Comparison of ENCODE assay signal across 17 mouse cellular contexts in the genomic region with DNA sequence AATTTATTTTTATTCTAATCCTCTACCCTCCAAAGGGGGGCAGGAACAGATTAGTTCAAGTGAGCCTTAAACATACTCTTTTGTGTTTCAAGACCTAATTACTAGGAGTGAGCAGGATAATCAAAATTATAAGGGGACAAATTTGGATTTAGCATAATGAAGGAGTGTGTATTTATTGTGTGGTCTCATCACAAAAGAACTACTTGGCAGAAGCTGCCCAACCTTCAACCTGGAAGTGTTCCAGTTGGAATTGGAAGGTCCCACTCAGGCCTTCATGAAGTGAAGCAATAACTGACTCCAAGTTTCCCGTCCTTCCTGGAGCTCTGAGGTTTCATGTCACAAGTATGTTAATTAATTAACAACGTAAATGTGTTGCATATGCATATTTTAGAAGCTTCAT.
DNase-seq lines count a peak whose midpoint lies in the region; ATAC-seq and TF ChIP-seq lines count a peak whose summit lies in the region.
"Had no signal": no experiment of that assay in that cellular context is flagged by ENCODE, and none has a peak within 500 bp of the region (broad histone marks: within the 10 kb centered on the region; RNA-seq: fewer than 3 reads in every experiment).

No protein-coding gene starts in this region.

- peak; percentile 7 for DNase-seq in gastrocnemius, adult 18-20 months (ENCODE audit: low spot score)
- no peak for DNase-seq in gastrocnemius, adult 8-10 months (ENCODE audit: low spot score in 2 of 2)
- peak; percentile 2 for DNase-seq in layer of hippocampus, adult 9-11 months
- no peak for DNase-seq in layer of hippocampus, adult 9-10 months (ENCODE audit: low spot score)
- peak; percentile 56 for DNase-seq in adrenal gland, postnatal 14 days
- DNase-seq in heart, postnatal 4 days, result peak; percentile 7
- DNase-seq: cerebellum, adult 8-10 months; right cerebral cortex, postnatal 4 days; thymus, adult 2 months had no signal

- H3K9ac ChIP-seq in intestine, postnatal 0 days (ENCODE audit: low read depth, low read length), result no peak overlapping the region
- H3K9ac ChIP-seq: embryonic facial prominence, embryonic 15.5 days; liver, embryonic 12.5 days; neural tube, embryonic 13.5 days had no signal

- H3K4me3 ChIP-seq in intestine, postnatal 0 days (ENCODE audit: low read depth, low read length), result no peak overlapping the region
- H3K4me3 ChIP-seq: embryonic facial prominence, embryonic 15.5 days; liver, embryonic 12.5 days; megakaryocyte, embryonic 14.5 days; neural tube, embryonic 13.5 days had no signal

- no peaks in the 10 kb centered on the region for H3K27me3 ChIP-seq in intestine, postnatal 0 days (replicated peaks; ENCODE audit: control insufficient read depth, insufficient read depth, low read length)
- H3K27me3 ChIP-seq: embryonic facial prominence, embryonic 15.5 days; liver, embryonic 12.5 days; megakaryocyte, embryonic 14.5 days; neural tube, embryonic 13.5 days had no signal

- ATAC-seq in intestine, postnatal 0 days, result no peak
- ATAC-seq: inflammation-experienced regulatory T-cells, adult 6 months; liver, embryonic 12.5 days; lung, postnatal 0 days had no signal

- WGBS in intestine, postnatal 0 days, result 49% methylated on average over 2 of the region's 2 CpGs

- no peak for TF ChIP-seq CTCF in intestine, postnatal 0 days (IDR thresholded peaks at IDR 0.05; ENCODE audit: low read depth)

- H3K4me1 ChIP-seq in intestine, postnatal 0 days (replicated peaks; ENCODE audit: control insufficient read depth, insufficient read depth, low read length), result no peaks in the 10 kb centered on the region
- H3K4me1 ChIP-seq: embryonic facial prominence, embryonic 15.5 days; liver, embryonic 12.5 days; megakaryocyte, embryonic 14.5 days; neural tube, embryonic 13.5 days had no signal

- H3K9me3 ChIP-seq in intestine, postnatal 0 days (ENCODE audit: control insufficient read depth), result no peaks in the 10 kb centered on the region
- H3K9me3 ChIP-seq: embryonic facial prominence, embryonic 15.5 days; G1E; liver, embryonic 12.5 days; neural tube, embryonic 13.5 days had no signal

- no peaks in the 10 kb centered on the region for H3K36me3 ChIP-seq in intestine, postnatal 0 days (ENCODE audit: control insufficient read depth, insufficient read depth)
- H3K36me3 ChIP-seq: embryonic facial prominence, embryonic 15.5 days; G1E; liver, embryonic 12.5 days; neural tube, embryonic 13.5 days had no signal

- no peak overlapping the region for H3K4me2 ChIP-seq in intestine, postnatal 0 days (replicated peaks; ENCODE audit: low read depth)
- H3K4me2 ChIP-seq: embryonic facial prominence, embryonic 15.5 days; liver, embryonic 12.5 days; neural tube, embryonic 13.5 days had no signal

- H3K27ac ChIP-seq in intestine, postnatal 0 days (ENCODE audit: low read depth, low read length), result no peak overlapping the region
- H3K27ac ChIP-seq: embryonic facial prominence, embryonic 15.5 days; liver, embryonic 12.5 days; neural tube, embryonic 13.5 days had no signal

Comparison
In these comparisons a context has a peak if more than half of its experiments do, and no peak if none do; other contexts are left out.
1. DNase-seq: peak in gastrocnemius, adult 18-20 months (single experiment), layer of hippocampus, adult 9-11 months (single experiment), adrenal gland, postnatal 14 days (single experiment) and heart, postnatal 4 days (single experiment); none in gastrocnemius, adult 8-10 months (0 of 2) and layer of hippocampus, adult 9-10 months (single experiment).